Mouse (Mus musculus) c-Kit-positive CD71-positive TER-119-positive erythroid progenitor cells, embryonic 14.5 days (primary cell): ENCODE results near the gene Cidec.

ENCODE experiments used
- DNase-seq: peaks from one replicate; pipeline ENCODE4 v3.0.0-alpha.2; 2013; ENCODE audit warnings: low spot score

The Cidec gene

DNA sequence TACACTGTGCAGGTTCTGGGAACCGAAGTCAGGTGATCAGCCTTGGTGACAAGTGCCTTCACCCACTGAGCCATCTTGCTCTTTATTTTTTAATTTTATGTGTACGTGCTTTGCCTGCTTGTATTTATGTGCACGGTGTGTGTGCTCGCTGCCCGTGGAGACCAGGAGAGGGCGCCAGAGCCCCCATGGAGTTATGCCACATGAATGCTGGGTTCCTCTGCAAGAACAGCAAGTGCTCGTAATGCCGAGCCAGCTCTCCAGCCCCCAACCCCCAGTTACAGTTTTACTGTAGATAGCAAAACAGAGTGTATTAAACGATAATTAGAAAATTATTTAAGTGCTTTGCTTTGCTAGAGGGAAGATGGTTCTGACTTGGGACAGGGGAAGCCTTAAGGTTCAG lies 28.9 kb downstream of the Cidec start:
- DNase-seq = peak; percentile 10

DNA sequence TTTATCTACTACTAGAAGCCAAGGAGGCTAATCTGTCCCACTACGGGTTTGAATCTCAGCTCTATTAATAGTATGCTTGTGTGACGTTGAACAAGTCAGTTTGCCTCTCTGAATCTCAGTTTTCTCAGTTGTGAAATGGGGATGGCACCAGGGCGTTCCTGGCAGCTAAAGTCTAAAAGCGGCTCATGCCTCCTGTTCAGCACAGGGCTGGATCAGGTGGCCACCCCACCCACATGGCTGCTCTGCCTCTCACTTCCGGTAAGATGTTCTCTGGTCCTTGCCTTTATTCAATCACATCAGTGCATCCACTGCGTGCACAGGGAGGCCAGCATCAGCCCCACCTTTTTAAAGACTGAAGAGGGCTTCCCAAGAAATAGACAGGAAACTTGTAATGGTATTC lies 30.1 kb downstream of the Cidec start:
- DNase-seq = no peak

DNA sequence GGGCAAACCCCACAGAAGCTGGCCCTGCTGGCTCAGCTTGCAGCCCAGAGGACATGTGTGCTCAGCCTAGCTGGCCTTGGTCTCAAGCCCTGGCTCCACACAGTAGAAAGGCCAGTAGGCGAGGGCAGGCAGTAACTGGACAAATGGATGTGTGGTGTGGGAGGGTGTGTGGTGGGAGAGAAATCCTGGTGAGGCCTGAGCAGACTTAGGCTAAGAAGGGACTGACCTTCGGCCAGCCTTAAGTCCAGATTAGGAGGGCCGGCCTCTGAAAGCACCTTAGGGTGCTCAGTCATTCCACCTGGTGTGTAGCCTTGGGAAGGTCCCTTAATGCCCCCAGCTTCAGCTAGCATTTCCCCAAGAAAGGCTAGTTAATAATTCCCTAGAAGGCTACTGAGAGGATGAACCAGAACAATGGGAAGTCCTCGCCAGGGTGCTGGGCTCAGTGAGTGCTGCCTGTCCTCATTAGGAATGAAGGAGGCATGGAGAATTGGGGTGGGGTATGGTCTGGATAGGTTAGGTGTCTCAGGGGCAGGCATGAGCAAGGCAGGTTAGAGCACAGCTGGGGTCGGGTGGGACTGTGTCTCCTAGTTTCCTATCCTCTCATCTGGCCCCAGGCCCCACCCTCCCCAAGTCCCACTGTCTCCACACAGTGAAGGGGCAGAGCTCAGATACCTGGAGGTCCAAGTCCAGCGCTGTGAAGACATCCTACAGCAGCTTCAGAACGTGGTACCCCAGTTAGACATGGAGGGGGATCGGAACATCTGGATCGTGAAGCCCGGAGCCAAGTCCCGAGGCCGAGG lies 30.7 kb downstream of the Cidec start:
- DNase-seq = no peak

DNA sequence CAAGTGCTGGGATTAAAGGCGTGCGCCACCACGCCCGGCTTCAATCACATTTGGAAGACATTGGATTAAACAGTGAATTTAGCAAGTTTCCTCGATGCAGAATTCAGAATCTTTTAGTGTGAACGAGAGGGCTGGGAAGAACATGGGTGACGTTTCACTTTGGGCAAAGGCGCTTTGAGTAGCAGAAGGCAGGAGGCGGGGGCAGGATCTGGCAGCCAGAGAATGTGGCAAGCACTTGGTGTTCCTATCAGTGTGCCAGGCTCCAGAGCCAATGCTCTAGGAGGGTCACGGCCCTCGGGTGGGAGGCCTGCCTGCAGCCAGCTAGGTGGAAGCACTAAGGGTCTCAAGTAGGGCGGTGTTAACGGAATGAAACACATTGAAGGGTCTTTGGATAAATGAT lies 33.5 kb downstream of the Cidec start:
- no peak for DNase-seq

DNA sequence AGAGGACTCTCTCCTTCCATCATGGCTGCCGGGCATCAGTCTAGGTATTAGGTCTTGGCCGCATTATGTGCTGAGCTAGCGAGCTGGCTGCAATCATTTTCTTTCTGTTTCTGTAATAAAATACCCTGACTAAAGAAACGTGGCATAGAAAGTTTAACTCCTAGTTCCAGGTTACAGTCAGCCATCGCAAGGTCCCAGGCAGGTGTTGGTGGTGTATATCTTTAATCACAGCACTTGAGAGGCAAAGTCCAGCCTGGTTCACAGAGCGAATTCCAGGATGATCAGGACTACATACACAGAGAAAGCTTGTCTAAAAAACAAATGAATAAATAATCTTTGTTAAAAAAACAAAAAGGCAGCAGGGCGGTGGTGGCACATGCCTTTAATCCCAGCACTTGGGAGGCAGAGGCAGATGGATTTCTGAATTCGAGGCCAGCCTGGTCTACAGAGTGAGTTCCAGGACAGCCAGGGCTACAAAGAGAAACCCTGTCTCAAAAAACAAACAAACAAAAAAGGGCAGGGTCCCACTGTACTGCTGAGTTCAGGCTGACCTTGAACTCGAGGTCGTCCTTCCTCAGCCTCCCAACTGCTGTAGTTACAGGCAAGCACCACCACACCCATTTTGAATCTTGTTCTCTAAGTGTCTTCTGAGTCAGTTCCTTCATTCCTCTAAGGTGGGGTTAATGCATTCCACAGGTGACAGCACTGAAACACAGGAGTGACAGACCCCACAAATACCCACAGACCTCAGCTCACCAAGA lies 39.1 kb downstream of the Cidec start:
- DNase-seq = no peak

DNA sequence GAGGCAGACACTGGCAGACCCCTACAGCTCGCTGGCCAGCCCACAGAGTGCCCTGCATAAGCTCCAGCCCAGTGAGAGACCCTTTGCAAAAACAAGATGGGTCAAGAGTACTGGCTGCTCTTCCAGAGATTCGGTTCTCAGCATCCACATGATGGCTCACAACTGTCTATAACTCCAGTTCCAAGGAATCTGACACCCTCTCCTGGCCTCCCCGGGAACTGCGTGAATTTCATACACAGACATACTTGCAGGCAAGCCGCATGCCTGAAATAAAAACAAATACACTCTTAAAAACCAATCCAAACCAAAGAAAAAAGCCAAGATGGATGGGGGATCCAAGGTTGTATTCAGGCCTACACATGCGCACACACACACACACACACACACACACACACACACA lies 40.1 kb downstream of the Cidec start:
- DNase-seq = no peak

DNA sequence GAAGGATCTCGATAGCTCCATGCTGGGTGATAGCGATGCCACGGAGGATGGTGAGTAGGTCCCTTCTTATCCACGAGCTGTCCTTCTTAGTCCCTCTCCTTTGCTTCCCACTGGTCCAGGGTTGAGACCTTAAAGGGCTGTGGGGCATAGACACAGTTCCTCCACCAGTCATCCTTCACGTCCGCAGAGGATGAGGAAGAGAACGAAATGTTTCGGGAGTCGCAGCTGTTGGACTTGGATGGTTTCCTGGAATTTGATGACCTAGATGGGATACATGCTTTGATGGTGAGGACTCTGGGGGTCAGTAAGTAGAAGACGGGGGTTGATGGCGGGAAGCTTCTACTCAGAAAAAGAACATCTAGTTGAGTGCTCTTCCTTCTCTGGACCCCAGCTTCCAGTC lies 40.7 kb downstream of the Cidec start:
- DNase-seq = no peak

DNA sequence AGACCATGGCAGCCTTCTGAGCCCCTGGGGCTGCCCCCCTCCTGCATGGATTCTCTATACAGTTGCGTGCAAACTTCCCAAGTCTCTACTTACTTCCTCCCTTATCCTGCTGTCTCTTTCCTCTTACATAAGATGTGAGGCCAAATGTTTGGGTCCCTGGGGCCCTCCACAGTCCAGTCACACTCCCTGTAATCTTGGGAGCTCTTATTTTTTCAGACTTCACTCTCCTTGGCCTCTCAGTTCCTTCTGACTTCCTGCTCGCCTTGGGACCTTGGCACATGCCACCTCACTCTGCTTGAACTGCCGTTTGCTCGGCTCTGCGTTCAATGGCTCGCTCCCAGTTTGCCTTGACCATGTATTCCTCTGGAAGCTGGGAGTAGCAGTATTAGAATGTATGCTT lies 41.6 kb downstream of the Cidec start:
- no peak for DNase-seq

DNA sequence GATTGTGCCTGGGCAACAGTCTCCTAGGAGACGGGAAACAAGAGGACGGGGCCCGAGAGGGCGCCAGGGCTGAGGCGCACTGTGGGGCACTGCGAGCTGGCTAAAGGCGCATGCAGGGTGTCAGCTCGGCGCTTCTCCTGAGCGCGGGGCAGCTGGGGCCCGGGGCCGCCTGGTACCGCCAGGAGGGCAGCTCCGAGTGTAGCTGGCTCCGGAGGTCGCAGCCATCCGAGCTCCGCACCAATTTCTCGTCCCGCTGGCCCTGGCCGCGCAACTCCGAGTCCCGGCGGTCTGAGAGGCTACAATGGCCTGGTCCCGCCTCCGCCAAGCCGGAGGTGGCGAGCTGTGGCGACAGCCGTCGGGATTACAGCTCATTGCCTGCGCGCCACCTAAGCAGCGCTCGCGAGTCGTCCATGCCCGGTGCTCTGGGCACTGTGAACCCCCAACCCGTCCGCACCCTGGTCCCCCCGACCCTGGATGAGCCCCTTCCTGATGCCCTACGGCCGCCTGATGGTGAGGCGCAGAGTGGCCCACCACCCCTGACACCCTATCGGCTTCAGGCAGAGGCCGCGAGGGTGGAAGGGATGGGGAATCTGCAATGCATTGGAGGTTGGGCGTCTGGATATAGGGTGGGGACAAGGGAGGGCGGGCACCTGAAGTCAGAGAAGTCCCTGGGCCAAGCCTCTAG lies 43.0 kb downstream of the Cidec start:
- no peak for DNase-seq

DNA sequence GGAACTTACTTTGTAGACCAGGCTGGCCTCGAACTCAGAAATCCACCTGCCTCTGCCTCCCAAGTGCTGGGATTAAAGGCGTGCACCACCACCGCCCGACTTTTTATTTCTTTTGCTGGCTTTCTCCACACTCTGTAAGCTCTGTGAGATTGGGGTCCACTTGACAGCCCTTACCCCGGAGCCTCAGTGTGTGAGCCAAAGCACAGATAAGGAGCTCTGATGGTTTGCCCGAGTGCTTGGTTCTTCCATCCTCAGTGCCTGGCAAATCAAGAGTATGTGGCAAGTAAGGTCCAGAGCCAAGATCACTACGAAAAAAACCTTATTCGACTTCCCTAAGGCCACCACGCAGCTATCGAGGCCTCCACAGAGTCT lies 43.6 kb downstream of the Cidec start:
- no peak for DNase-seq

DNA sequence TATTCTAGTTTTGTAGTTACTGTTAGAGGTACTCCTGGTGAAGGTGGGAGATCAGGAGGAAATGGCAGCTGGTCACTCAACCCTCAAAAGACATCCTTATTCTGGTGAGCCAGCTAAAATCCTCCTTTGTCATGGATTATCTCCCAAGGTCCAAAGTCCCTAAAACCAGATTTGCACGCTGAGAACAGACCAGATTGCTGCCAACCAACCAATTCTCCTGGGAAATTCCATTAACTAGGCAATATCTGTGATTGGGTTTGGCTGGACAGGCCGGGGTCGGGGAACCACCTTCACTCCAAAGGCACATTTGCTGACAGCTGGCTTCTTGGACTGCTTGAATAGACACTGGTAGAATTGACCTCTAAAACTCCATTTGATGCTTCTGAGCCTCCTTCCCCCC lies 44.8 kb downstream of the Cidec start:
- DNase-seq = no peak

DNA sequence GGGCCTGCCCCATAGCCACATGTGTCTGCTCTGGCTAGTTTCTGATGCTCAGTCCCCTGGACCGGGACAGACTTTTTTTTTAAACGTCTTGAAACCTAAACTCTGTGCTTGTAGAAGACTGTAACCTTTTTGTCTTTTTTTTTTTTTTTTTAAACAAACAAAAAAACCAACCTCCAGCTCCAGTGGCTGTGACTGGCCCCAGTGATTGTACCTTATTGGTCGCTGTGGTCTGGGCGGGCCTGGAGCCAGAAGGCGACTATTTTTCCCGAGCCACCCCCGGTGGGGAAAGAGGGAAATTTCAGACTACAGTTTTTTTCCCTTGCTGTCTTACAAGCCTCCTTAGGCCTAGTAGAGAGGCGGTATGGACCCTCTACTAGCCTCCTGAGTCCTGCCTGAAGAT lies 46.6 kb downstream of the Cidec start, which contains the start of gene Ttll3:
TSS of gene Ttll3 (plus strand) at position 301 of the 400 bp plus-strand sequence.
- DNase-seq = no peak

DNA sequence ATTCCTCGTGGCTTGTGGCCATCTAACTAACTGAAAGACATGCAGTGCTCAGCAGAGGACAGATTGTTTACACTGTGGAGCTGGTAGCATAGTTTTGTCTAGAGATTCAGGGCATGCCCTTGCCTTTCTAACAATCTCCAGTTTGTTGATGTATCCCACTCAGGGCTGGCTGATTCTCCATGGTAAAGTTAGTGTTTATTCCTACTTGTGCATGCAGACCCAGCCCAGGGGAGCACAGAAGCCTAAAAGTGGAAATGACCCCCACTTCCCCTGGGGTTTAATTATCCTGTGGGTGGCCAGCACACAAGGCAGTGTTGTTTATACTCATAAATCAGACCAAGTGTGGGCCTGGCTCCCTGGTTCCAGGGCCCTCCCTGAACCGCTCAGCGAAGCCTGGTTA lies 49.5 kb downstream of the Cidec start:
- DNase-seq = no peak

DNA sequence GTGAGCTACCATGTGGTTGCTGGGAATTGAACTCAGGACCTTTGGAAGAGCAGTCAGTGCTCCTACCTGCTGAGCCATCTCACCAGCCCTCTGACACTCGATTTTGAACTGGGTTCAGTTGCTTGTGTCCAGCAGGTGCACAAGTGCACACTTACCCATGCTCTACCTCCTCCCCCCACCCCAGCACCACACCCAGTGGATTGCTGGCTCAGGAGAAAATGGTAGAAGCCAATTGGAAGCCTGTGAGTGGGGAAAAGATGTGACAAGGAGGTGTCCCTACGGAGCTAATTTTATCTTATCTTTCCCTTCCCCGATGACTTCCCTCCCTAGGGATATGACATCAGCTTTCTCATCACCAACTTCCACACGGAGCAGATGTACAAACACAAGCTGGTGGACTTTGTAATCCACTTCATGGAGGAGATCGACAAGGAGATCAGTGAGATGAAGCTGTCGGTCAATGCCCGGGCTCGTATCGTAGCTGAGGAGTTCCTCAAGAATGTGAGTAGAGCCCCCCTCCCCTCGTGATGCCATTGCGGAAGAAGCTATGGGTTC lies 50.3 kb downstream of the Cidec start:
- no peak for DNase-seq

DNA sequence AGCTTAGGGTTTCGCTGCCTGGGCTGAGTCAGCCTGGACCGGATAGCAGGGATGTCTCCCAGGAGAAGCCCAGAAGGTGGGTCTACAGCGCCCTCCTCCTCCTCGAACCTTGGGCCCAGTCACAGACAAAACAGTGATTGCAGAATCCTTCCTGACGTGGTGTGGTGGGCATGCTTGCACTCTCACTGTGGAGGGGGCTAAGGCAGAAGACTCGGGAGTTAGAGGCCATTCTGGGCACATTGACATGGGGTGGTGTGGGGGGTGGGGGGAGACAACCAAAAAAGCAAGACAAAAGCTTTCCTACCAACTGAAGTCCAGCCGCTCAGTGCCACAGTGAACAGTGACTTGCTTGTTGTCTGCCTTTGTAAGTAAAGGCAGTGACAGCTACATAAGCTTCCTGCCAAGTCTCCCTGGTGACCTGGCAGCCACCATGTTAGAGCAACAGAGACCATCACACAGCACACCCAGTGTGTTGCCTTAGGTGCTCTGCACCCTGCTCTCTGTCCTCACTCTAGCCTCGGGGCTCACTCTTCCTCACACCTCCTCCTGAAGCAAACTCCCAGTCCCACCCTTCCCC lies 51.1 kb downstream of the Cidec start:
- DNase-seq = no peak

DNA sequence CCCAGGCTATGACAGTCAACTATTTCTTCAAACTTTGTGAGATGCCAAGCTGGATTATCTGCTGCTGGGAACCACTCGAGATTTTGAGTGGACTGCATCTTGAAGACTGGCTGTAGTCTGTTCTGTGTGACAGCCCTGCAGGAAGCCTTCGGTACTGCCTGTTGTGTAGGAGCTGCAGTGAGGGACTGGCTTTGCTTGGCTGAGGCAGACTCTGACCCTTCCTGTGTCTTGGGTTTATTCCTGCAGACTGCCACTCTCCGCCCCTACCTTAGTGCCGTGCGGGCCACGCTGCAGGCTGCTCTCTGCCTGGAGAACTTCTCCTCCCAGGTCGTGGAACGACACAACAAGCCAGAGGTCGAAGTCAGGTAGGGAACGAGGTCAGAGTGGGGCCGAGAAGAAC lies 55.1 kb downstream of the Cidec start:
- no peak for DNase-seq

DNA sequence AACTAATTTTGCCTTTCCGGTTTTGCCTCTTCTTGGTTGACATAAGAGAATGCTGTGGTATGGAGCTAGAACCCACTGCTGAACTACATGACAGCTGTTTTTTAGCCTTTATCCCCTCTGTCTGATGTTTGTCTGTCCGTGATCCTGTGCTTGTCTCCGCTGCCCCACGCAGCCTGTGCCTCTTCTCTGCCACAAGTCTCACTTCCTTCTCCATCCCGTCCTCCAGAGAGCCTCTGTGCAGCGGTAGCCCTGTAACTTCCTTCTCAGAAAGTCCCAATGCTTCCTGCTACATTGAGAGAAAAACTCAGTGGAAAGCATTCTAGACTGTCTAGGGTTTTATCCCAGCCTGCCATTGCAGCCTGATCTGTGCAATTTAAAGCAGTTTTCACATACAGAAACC lies 56.3 kb downstream of the Cidec start:
- no peak for DNase-seq

DNA sequence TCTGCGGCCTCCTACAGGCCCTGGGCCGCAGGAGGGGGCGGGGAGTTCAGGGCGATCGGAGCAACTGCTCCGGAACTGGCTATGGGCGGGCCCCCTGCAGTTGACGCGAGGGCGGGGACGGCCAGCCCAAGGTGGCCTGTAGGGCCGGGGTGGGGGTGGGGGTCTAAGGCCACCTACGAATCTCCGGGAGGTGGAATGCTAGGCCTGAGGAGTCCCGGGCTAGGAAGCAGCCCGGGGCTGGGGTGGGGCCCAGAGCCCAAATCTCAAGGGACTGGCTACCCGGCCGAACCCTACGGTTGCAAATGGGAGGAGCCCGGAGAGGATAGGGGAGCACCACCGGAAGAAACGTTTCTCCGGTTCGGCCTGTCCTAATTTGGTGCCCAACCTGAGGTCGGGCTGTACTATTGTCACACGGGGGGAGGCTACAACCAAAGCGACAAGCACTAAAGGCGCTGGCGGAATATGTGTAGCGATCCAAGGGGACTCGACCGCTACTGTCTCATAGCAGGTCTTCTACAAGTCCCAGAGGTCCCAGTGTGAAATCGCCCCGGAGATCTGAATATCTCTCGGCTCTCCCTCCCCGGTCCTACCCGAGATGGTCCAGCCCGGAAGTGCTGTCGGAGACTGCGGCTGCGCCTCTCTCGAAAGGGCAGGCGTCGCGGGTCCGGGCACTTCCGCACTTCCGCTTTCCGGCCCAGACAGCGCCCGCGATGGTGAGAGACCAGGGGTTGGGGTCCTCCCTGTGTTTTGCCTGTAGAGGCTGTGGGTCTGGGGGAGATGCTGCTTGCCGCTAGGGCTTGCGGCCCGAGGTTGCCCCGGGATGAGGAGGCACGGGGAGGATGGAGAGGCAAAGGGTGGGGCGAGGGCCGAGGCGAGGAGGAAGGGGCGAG lies 57.8 kb downstream of the Cidec start, which contains the start of the genes Tada3 and Arpc4:
TSS of gene Tada3 (minus strand) at position 388 of the 890 bp plus-strand sequence.
TSS of gene Arpc4 (plus strand) at position 620 of the 890 bp plus-strand sequence.
- peak; percentile 93 for DNase-seq

DNA sequence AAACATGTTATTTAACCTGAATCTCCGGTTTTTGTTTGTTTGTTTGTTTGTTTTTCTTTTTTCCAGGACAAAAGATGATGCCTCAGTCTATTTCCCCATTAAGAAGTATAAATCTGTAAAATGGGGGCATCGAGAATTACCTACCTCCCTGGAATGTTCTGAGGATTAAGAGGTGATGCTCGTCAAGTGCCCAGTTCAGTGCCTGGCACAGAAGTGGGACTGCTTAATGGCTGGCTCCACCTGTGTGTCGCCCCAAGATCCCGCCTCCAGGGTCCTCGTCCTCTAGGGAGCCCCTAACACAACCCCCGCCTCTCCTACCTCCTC lies 58.4 kb downstream of the Cidec start:
- no peak for DNase-seq
